Mouse (Mus musculus) G1E (cell line): Measurements from ENCODE around the gene Gm10837. TPM values are rescaled to one million over a fixed set of nuclear protein-coding genes. Genes with fewer than 3 reads are reported as not detected.

Experiments
- ATAC-seq: 2 replicates; pipeline ENCODE4 v1.8.0; 2016; ENCODE audit warnings: mild to moderate bottlenecking; ENCODE audit not compliant: insufficient number of reproducible peaks, poor library complexity, low FRiP score, severe bottlenecking; ENCODE audit errors: extremely low read depth
- DNase-seq: peaks from one replicate; pipeline ENCODE4 v3.0.0; 2012; ENCODE audit warnings: low spot score
- H3K27me3 ChIP-seq: 2 replicates; pipeline ENCODE4 v1.6.1; 2012; ENCODE audit warnings: mild to moderate bottlenecking, low read length, inconsistent platforms; ENCODE audit not compliant: insufficient read depth
- H3K36me3 ChIP-seq: replicated peaks from 2 replicates; pipeline ENCODE3; 2012; ENCODE audit warnings: mild to moderate bottlenecking, inconsistent platforms
- H3K4me1 ChIP-seq: 2 replicates; pipeline ENCODE4 v1.6.1; 2012; ENCODE audit warnings: low read depth, low read length, inconsistent platforms, mixed read lengths; ENCODE audit not compliant: insufficient read depth
- H3K4me3 ChIP-seq: 2 replicates; pipeline ENCODE4 v1.5.1; 2012; ENCODE audit warnings: low read depth, mild to moderate bottlenecking, inconsistent platforms, low read length, moderate library complexity, mixed read lengths
- H3K9me3 ChIP-seq: replicated peaks from 2 replicates; pipeline ENCODE4 v1.6.1; 2012; ENCODE audit warnings: inconsistent platforms
- CTCF ChIP-seq: IDR thresholded peaks from 2 replicates; pipeline ENCODE4 v1.5.1; 2012; ENCODE audit warnings: low read depth, low read length, inconsistent platforms, mixed read lengths
- GATA1 ChIP-seq: IDR thresholded peaks from 2 replicates; pipeline ENCODE4 v1.6.1; 2012; ENCODE audit warnings: borderline replicate concordance, low read length, inconsistent platforms, mixed read lengths
- GATA2 ChIP-seq: IDR thresholded peaks from 2 replicates; pipeline ENCODE4 v1.6.1; 2012; ENCODE audit warnings: low read depth, low read length, inconsistent platforms, borderline replicate concordance
- POLR2AphosphoS5 ChIP-seq: IDR thresholded peaks from 2 replicates; pipeline ENCODE4 v1.6.1; 2012; ENCODE audit warnings: low read depth, low read length, inconsistent platforms; ENCODE audit not compliant: insufficient replicate concordance
- TAL1 ChIP-seq: conservative IDR thresholded peaks from 2 replicates; pipeline ENCODE4 v1.6.1; 2012; ENCODE audit warnings: low read depth, low read length, inconsistent platforms, mixed read lengths
- polyA plus RNA-seq: library from polyadenylated mRNA; stranded (reverse); fragments of >175 nt; gene quantifications from 2 replicates; pipeline ENCODE4 v1.2.3, GENCODE M21; 2012
- total RNA-seq, 2 experiments: library from RNA; stranded (forward) in 1 of 2; stranded (reverse) in 1 of 2; fragments of 200-1000 nt in 1 of 2; fragments of >200 nt in 1 of 2; fragmentation: Nextera tagmentation in 1 of 2; gene quantifications; 2 replicates each; pipeline ENCODE4 v1.2.3; 2014 to 2017

The Gm10837 gene
- total and polyA plus RNA-seq, 3 experiments = 0.11 TPM; not detected in 2

DNA sequence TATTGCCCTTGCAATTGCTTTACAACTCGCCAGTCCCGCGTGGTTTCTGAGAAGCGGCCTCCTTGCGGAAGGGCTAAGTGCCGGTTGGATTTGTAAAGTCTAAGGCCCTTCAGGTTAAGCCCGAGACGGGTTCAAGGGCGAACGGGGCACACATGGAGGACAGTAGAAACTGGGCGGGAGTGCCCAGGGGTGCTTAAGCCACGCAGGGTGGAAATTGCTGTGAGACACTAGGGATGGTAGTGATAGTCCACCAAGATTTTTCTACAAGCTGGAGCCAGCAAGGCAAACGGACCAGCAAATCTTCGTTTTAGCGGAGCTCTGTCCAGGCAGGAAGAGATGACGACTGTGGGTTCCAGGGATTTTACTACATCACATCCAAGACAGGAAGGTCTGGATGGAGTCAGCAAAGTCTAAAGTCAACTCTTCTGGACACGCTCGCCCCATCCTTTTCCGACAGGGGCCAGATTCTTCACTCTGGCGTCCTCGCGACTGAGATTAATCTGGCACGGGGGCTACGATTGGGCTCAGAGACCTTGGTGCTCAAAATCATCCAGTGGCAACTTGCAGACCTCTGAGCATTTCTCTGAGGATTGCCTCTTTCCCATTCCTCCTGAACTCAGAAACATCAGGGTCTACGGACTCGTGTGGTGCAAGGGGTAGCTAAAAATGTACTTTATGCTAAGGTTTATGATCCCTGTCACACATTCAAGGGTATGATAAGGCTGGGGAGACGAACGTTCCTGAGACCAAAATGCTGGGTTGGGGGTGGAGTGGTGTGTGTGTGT, 21.2 kb upstream of the Gm10837 start:
- Histone ChIP-seq H3K36me3 (no peaks in the 10 kb centered on the region), H3K4me3 (no peak overlapping the region), H3K9me3 (peaks cover 21% of the 10 kb centered on the region), H3K4me1 (peaks cover 3% of the 10 kb centered on the region; the same call in 1 of the 2 replicates), H3K27me3 (peaks cover 7% of the 10 kb centered on the region; the same call in 1 of the 2 replicates)
- no peak for ATAC-seq
- TF ChIP-seq GATA2 (no peak), POLR2AphosphoS5 (no peak), CTCF (no peak), TAL1 (no peak), GATA1 (no peak)
- DNase-seq = no peak

DNA sequence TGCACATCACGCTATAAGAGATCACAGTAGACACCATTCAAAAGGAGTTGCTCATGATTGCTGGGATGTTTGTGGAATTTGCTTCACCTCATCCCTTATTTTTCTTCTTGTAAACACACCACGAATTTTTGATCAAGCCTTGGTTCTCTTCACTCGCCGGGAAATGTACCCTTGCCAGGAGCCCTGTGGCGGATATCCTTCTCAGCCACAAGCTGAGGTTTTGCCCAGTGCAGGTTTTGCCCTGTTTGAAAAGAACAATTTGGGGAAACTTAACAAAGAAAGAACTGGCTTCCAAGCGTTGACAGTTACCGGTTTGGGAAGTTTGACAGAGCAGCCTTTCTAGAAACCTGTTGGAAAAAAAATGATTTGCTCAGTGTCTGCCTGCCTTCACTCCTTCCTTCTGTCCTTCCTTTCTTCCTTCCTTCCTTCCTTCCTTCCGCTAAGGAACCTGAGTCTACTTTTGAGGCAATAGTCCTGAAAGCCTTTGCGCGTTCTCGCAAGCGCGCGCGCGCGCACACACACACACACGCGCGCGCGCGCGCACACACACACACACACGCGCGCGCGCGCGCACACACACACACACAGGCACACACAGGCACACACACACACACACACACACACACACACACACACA, 18.8 kb upstream of the Gm10837 start:
- Histone ChIP-seq H3K27me3 (peaks cover 11% of the 10 kb centered on the region; the same call in 1 of the 2 replicates), H3K4me3 (no peak overlapping the region), H3K4me1 (no peaks in the 10 kb centered on the region), H3K36me3 (no peaks in the 10 kb centered on the region), H3K9me3 (peaks cover 30% of the 10 kb centered on the region)
- TF ChIP-seq GATA2 = no peak
- no peak for TF ChIP-seq GATA1
- TF ChIP-seq POLR2AphosphoS5 = no peak
- no peak for TF ChIP-seq TAL1
- no peak for TF ChIP-seq CTCF
- DNase-seq (no peak), ATAC-seq (no peak)

GRCm38 (mm10) chr14:122472161-122472560, 18.2 kb upstream of the Gm10837 start:
- DNase-seq (no peak), ATAC-seq (no peak)
- Histone ChIP-seq H3K4me3 (no peak overlapping the region), H3K27me3 (peaks cover 13% of the 10 kb centered on the region; the same call in 1 of the 2 replicates), H3K4me1 (no peaks in the 10 kb centered on the region), H3K36me3 (no peaks in the 10 kb centered on the region), H3K9me3 (peaks cover 33% of the 10 kb centered on the region)
- TF ChIP-seq GATA1 (no peak), TAL1 (no peak)

GRCm38 (mm10) chr14:122472647-122473046, 17.7 kb upstream of the Gm10837 start:
- DNase-seq (no peak), ATAC-seq (no peak)
- TF ChIP-seq GATA2 (no peak), POLR2AphosphoS5 (no peak), CTCF (no peak), TAL1 (no peak), GATA1 (no peak)
- no peaks in the 10 kb centered on the region for H3K36me3 ChIP-seq
- no peaks in the 10 kb centered on the region for H3K4me1 ChIP-seq
- no peak overlapping the region for H3K4me3 ChIP-seq
- peaks cover 15% of the 10 kb centered on the region; the same call in 1 of the 2 replicates for H3K27me3 ChIP-seq
- H3K9me3 ChIP-seq = peaks cover 34% of the 10 kb centered on the region

DNA sequence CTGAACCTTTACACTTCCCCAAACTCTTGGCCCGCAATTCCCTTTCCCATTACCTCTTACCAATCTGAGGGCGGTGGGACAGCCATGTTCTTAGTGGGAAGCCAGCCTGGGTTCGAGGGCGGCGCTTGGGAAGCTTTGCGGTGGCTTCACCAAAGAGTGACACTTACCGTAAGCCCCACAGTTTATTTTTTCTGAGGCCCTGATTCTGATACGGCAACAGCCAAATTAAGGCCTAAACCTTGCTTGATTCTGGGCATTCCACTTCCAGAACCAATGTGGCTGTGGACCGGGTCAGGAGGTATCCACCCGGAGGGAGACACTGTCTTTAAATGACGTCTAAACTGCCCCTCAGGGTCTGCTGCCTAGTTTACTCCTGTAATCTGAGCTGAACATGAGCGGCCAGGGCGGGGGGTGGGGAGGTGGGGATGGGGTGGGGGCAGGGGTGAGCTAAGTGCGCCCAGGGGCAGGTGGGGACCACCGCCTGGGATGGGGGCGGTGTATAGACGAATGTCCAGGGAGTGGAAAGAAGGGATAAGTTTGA, 17.1 kb upstream of the Gm10837 start:
- no peak for ATAC-seq
- Histone ChIP-seq H3K27me3 (peaks cover 15% of the 10 kb centered on the region; the same call in 1 of the 2 replicates), H3K4me1 (no peaks in the 10 kb centered on the region), H3K9me3 (peaks cover 34% of the 10 kb centered on the region), H3K36me3 (no peaks in the 10 kb centered on the region), H3K4me3 (no peak overlapping the region)
- TF ChIP-seq TAL1 (no peak), POLR2AphosphoS5 (no peak), CTCF (no peak), GATA1 (no peak)
- no peak for DNase-seq

DNA sequence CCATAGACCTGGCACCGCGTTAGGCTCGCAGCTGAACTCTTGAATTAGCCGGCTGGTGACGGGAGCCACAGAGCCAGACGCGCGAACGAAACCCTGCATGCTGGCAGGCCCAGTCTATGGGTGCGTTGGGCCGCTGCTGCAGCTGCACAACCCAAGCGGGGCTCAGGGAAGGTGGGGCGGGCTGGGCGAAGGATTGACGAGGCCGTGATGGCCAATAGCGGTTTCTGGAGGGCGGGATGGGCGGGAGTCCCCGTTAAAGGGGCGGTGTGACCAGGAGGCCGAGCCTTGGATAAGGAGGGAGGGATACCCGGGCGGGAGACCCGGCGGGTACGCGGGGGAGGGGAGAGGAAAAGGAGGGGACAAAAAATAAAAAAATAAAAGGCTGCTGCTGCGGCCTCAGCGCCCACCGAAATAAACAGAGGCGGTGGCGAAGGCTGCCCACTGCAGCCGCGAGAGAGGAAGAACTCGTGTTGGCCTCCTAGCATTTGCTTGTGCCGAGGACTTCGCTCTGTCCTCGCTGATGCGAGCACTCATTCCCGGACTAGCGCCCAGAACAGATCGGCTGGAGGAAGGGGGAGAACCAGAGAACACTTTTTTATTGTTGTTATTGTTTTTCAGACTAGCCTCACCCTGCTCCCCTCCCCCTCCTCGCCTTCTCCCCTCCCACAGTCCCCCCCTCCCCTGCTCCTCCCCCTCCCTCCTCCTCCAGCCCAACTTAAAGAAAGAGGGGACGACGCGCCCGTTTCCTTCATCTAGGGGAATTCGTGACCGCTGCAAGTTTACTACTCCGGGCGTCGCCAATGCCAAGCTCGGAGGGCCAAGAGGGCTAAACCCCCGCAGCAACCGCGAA, 16.1 kb upstream of the Gm10837 start:
- ATAC-seq (no peak), DNase-seq (no peak)
- Histone ChIP-seq H3K4me1 (no peaks in the 10 kb centered on the region), H3K36me3 (no peaks in the 10 kb centered on the region), H3K27me3 (peaks cover 19% of the 10 kb centered on the region; the same call in 1 of the 2 replicates), H3K9me3 (peaks cover 39% of the 10 kb centered on the region), H3K4me3 (peak overlapping the region; percentile 18; the same call in 1 of the 2 replicates)
- no peak for TF ChIP-seq GATA1
- TF ChIP-seq TAL1 = no peak
- no peak for TF ChIP-seq GATA2
- no peak for TF ChIP-seq CTCF
- no peak for TF ChIP-seq POLR2AphosphoS5
